Mouse (Mus musculus) forebrain, embryonic 10.5 days (tissue): ENCODE results near the gene Gm21974. TPM values are rescaled to one million over a fixed set of nuclear protein-coding genes. Genes with fewer than 3 reads are reported as not detected.
"Not testable (repeated sequence)": the region's sequence is repeated elsewhere in the genome, so short reads cannot be mapped to it uniquely, and the experiment has no call there.

Experiments
- DNase-seq: peaks from one replicate; pipeline ENCODE4 v3.0.0-alpha.2; 2017; ENCODE audit warnings: low spot score; ENCODE audit errors: extremely low spot score
- H3K27ac ChIP-seq: fragments of 300-500 bp; sonication (generic); 2 replicates; pipeline ENCODE4 v1.5.1; 2016; ENCODE audit warnings: mild to moderate bottlenecking
- H3K27me3 ChIP-seq: fragments of 300-500 bp; sonication (generic); 2 replicates; pipeline ENCODE4 v1.6.1; 2016; ENCODE audit warnings: mild to moderate bottlenecking; ENCODE audit not compliant: poor library complexity, severe bottlenecking
- H3K36me3 ChIP-seq: fragments of 300-500 bp; sonication (generic); replicated peaks from 2 replicates; pipeline ENCODE4 v1.6.1; 2016; ENCODE audit warnings: mild to moderate bottlenecking, moderate library complexity
- H3K4me1 ChIP-seq: fragments of 300-500 bp; sonication (generic); 2 replicates; pipeline ENCODE4 v1.6.1; 2016
- H3K4me3 ChIP-seq: fragments of 300-500 bp; sonication (generic); 2 replicates; pipeline ENCODE4 v1.5.1; 2016; ENCODE audit warnings: mild to moderate bottlenecking, moderate library complexity
- H3K9me3 ChIP-seq: fragments of 300-500 bp; sonication (generic); 2 replicates; pipeline ENCODE4 v1.6.1; 2016; ENCODE audit warnings: mild to moderate bottlenecking, moderate library complexity
- WGBS: fragments of 180-500 bp; shearing (Covaris S2); methylation state at CpG from one replicate; pipeline ENCODE4 v1.1.7; 2016; 5-methylcytosine and 5-hydroxymethylcytosine counted together
- polyA plus RNA-seq: library from polyadenylated mRNA; unstranded; fragments of >200 nt; fragmentation: Nextera tagmentation; extraction: Ambion mirVana; gene quantifications from 2 replicates; pipeline ENCODE4 v1.2.1, GENCODE M21; 2016

Gene Gm21974
- not detected in 2 replicates for polyA plus RNA-seq

DNA sequence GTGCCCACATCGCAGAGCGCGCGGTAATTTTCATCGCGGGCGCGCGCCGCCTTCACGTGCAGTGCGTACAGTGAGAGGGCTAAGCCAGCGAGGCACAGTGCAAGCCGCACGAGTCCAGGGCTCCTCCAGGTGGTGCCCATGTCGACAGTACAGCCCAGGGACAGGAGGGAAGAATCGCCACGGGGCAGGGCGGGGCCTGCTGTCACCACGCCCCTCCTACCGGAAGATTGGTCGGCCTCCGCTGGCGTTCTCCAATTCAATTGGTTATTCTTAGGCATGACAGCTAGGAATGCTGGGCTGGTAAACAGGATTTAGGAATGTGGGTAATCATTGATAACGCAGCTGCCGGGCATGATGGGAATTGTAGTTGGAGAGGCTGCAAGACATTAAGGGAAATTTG is at the start of gene Gm21974, which contains the start of gene Vkorc1:
Gene Gm21974, minus strand, starts transcription at position 13 of the 400 bp plus-strand sequence.
Gene Vkorc1, minus strand, starts transcription at position 176 of the 400 bp plus-strand sequence.
- under 1% methylated on average over 26 of the region's 26 CpGs for WGBS
- Histone ChIP-seq H3K4me1 (peaks cover 19% of the 10 kb centered on the region), H3K36me3 (peaks cover 31% of the 10 kb centered on the region), H3K27me3 (no peaks in the 10 kb centered on the region), H3K9me3 (no peaks in the 10 kb centered on the region), H3K27ac (peak within 1 kb of the TSS; percentile 78), H3K4me3 (peak within 1 kb of the TSS; percentile 60)
- DNase-seq = peak; percentile 90

DNA sequence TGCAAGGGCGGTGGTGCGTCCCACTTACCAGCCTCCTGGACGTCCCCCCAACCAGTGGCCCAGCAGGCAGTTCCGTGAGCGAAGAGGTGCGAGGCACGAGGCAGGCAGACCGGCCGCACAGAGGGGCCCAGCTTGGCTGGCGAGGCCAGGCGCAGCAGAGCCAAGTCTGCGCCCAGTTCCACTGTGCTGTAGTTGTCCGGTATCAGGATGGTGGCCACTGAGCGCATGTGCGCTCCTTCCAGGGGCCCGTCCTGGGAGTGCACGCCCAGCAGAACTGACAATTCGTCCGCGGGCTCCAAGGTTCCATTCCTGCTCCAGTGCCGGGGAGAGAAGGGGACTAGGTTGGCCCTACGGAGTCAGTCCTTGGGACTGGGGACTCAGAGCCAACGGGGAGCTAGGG is 49.4 kb upstream of the Gm21974 start:
- peaks cover 6% of the 10 kb centered on the region for H3K4me1 ChIP-seq
- DNase-seq = no peak
- H3K4me3 ChIP-seq = peak overlapping the region; percentile 20
- no peaks in the 10 kb centered on the region for H3K9me3 ChIP-seq
- no peak overlapping the region for H3K27ac ChIP-seq
- peaks cover 38% of the 10 kb centered on the region for H3K27me3 ChIP-seq
- H3K36me3 ChIP-seq = no peaks in the 10 kb centered on the region
- WGBS = 24% methylated on average over 23 of the region's 23 CpGs

DNA sequence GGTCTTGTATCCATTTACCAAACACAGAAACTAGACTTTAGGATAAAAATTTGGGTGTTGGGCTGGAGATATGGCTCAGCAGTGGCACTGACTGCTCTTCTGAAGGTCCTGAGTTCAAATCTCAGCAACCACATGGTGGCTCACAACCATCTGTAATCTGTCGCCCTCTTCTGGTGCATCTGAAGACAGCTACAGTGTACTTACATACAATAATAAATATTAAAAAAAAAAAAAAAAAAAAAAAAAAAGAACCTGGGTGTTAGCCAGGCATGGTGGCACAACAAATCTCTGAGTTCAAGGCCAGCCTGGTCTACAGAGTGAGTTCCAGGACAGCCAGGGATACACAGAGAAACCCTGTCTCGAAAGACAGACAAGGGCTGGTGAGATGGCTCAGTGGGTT is 46.8 kb upstream of the Gm21974 start:
- not testable (repeated sequence) for H3K4me1 ChIP-seq, DNase-seq, H3K27ac ChIP-seq, H3K36me3 ChIP-seq, H3K4me3 ChIP-seq, H3K9me3 ChIP-seq
- H3K27me3 ChIP-seq = peaks cover 38% of the 10 kb centered on the region
- WGBS = 57% methylated on average over 2 of the region's 2 CpGs

DNA sequence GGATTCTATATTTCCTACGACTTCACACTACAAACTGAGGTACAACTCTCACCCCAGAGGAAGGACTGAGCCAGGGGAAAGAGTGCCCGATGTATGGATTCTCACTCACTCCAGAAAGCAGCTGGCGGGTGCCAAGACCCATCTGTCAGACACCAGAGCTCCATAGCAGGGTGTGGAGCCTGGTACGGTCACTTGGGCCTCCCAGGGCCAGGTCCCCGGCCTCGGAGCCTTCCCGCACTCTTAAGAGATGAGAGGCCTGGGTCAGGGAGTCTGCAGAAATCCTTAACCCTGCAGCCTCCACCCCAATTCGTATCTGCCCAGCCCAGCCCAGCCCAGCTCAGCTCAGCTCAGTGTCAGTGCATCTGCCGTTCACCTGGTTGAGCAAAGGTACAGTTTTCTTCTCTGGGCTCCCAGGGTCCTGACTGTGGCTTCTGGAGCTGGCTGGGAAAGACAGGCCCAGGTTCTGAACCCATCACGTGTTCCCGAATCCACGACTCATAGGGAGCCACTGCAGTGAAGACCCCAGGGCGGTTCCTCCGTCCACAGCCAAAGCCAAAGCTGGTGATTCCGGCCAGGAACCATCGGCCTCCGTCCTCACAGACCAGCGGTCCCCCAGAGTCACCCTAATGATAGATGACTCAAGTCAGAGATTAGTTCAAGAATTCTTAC is 41.1 kb upstream of the Gm21974 start:
- Histone ChIP-seq H3K27ac (peak overlapping the region; percentile 89), H3K4me3 (peak overlapping the region; percentile 93), H3K36me3 (no peaks in the 10 kb centered on the region), H3K27me3 (peaks cover 8% of the 10 kb centered on the region), H3K4me1 (peaks cover 48% of the 10 kb centered on the region), H3K9me3 (no peaks in the 10 kb centered on the region)
- no peak for DNase-seq
- WGBS = 58% methylated on average over 18 of the region's 18 CpGs

DNA sequence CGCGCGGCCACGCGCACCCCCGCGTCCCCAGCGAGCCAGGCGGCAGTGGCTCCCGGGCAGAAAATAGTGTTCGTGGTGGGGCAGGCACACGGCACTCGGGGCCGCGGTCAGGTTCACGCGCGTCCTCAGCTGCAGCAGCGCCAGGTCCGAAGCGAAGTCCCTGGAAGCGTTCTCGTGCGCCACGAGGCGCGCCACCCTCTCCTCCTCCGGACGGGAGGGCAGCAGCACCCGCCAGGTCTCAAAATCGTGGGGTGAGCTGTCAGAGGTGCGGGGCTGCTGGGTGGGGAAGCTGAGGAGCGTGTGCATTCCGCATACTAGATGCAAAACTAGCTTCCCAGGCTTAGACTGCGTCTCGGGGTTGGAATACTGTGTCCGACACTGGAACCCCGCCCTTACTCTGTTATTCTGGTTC is 40.5 kb upstream of the Gm21974 start:
- H3K36me3 ChIP-seq = no peaks in the 10 kb centered on the region
- no peak for DNase-seq
- peaks cover 8% of the 10 kb centered on the region for H3K27me3 ChIP-seq
- peak overlapping the region; percentile 89 for H3K27ac ChIP-seq
- 1% methylated on average over 38 of the region's 38 CpGs for WGBS
- peaks cover 51% of the 10 kb centered on the region for H3K4me1 ChIP-seq
- H3K9me3 ChIP-seq = no peaks in the 10 kb centered on the region
- H3K4me3 ChIP-seq = peak overlapping the region; percentile 93

DNA sequence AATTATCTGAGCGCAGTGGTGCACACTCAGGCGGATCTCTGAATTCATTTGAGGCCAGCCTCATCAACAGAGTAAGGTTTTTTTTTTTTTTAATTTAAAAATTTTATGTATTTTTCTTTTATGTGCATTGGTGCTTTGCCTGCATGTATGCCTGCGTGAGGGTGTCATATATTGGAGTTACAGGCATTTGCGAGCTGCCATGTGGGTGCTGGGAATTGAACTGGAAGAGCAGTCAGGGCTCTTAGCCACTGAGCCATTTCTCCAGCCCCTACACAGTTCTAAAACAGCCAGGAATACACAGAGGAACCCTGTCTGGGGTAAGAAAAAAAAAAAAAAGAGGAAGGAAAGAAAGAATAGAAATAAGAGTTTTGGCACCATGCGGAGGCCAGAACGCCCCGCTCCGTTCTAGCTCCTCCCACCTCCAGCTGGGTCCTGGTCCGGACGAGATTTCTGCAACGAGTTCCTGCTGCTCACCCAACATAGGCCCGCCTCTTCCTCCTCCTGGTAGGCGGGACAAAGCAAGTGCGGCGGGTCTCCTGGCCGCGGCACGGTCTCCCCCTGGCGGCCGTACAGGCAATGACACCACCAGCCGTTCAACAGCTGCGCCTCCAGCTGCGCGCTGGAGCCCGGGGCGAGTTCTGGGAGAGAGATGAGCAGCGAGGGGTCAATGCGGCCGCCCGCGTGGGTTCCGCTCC is 39.9 kb upstream of the Gm21974 start:
- Histone ChIP-seq H3K4me3 (peak overlapping the region; percentile 93), H3K27ac (peak overlapping the region; percentile 89), H3K9me3 (no peaks in the 10 kb centered on the region), H3K36me3 (no peaks in the 10 kb centered on the region), H3K27me3 (peaks cover 14% of the 10 kb centered on the region), H3K4me1 (peaks cover 54% of the 10 kb centered on the region)
- peak; percentile 95 for DNase-seq
- 7% methylated on average over 32 of the region's 32 CpGs for WGBS

DNA sequence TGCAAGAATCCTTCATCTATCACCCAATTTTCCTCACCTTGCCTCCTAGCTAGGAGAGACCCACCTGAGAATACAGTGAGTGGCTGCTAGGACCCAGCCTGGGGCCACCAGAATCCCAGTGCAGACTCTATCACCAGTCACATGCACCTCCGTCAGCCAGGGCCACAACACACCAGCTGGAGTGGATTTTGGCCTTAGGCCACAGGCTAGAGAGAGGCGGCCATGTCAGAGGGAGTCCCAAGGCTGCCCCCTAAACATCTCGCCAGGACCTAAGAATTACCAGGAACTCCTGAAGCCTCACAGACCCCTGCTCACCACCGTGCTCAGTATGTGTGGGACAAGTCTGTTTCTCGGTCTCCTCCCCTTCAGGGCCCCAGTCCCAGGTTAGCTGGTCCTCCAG is 38.8 kb upstream of the Gm21974 start:
- Histone ChIP-seq H3K9me3 (no peaks in the 10 kb centered on the region), H3K4me1 (peaks cover 65% of the 10 kb centered on the region), H3K36me3 (no peaks in the 10 kb centered on the region), H3K4me3 (0 out of 2 replicates have a peak overlapping the region, but pooled peaks have one; percentile 93), H3K27ac (peak overlapping the region; percentile 89; the same call in 1 of the 2 replicates), H3K27me3 (peaks cover 25% of the 10 kb centered on the region)
- 85% methylated on average over 5 of the region's 5 CpGs for WGBS
- no peak for DNase-seq

DNA sequence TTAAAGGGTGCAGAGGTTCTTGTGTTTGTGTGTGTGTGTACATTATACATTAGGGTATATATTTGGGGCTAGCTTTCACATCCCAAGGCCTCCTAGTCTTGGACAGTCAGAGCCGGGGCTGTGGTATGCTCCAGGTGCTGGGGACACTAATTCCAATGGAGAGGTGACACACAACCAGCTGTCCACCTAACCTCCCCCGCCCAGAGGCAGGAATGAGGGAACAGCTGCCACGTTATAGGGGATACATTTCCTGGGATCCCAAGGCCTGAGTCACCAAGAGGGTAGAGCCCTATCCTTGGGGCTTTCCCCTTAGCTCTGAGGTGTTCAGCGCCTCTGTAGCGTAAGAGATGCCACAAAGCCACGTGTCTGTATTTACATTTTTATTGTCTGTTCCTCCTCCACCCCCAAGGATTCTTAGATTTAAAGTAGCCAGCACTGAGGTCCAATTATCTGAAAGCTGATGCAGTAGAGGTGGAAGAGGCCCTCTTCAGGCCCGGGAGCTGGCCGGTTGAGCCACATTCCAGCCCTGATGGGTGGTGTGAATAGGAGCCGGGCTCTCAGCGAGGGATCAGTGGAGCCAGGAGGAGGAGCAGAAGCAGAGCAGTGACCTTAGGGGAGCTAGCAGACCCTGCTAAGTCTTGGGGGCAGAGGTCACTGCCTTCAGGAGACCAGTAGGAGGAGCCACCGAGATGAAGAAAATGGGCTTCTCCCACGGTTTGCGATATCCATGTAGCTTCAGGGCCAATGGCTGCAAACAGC is 37.2 kb upstream of the Gm21974 start:
- DNase-seq = peak; percentile 36
- no peak overlapping the region; the same call in 1 of the 2 replicates for H3K4me3 ChIP-seq
- H3K27ac ChIP-seq = peak overlapping the region; percentile 68
- 9% methylated on average over 13 of the region's 13 CpGs for WGBS
- peaks cover 6% of the 10 kb centered on the region; the same call in 1 of the 2 replicates for H3K36me3 ChIP-seq
- no peaks in the 10 kb centered on the region for H3K9me3 ChIP-seq
- H3K27me3 ChIP-seq = peaks cover 39% of the 10 kb centered on the region
- H3K4me1 ChIP-seq = peaks cover 74% of the 10 kb centered on the region

DNA sequence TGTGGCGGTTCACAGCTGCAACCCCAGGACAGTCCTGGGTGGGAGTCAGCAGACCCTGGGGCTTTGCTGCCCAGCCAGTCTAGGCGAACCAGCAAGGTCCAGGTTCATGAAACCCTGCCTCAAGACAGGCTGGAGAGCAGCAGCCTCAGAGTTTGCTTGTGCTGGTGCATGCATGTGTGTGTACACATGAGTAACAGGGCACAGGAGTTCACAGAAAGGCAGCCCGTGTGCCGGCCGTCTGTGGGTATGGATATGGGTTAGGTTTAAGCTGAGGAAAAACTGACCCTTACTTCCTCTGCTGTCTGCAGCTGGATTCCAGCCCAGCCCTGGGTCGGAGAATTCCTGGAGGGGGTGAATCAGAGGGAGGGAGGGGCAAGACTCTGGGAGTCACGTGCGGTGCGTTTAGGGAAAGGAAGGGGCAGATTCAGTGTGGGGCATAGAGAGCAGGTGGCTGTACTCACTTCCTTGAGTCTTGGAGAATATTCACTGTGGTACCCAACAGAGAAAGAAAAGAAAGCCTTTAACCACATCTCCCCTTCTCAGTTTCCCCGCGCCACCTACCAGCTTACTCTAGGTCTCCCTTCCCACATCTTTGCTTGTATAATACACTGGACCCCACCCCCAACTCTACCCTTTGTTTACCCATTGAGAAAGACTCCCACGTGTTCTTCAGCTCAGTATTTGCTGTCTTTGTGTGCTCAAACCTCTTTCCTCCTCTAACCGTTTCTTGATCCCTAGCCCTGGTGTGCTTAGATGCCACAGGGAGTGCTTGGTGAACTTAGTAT is 36.3 kb upstream of the Gm21974 start:
- peaks cover 74% of the 10 kb centered on the region for H3K4me1 ChIP-seq

DNA sequence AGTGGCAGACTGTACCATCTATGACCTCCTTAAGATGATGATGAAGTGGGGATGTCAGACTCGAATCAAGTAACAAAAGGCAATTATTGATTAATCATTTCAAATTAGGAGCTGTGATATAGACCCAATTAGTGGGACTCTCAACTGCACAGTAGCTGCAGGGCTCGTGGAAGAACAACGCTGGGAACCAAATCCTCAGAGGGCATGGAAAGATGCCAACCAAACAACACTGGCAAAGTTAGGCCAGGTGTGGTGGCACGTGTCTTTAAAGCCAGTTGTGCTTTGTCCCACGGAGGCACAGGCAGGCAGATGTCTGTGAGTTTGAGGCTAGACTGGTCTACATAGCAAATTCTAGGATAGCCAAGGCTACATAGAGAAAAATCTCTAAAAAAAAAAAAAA is 35.4 kb upstream of the Gm21974 start:
- peaks cover 65% of the 10 kb centered on the region for H3K4me1 ChIP-seq
- no peak overlapping the region for H3K27ac ChIP-seq
- no peak for DNase-seq
- H3K9me3 ChIP-seq = no peaks in the 10 kb centered on the region
- H3K27me3 ChIP-seq = peaks cover 32% of the 10 kb centered on the region
- H3K36me3 ChIP-seq = peaks cover 21% of the 10 kb centered on the region
- WGBS = 87% methylated on average over 5 of the region's 5 CpGs
- no peak overlapping the region for H3K4me3 ChIP-seq

More for the DNA sequence above, 36.3 kb upstream of the Gm21974 start:
- peaks cover 12% of the 10 kb centered on the region for H3K36me3 ChIP-seq
- H3K9me3 ChIP-seq = no peaks in the 10 kb centered on the region
- no peak overlapping the region for H3K4me3 ChIP-seq
- peak overlapping the region; percentile 68 for H3K27ac ChIP-seq
- DNase-seq = no peak
- H3K27me3 ChIP-seq = peaks cover 37% of the 10 kb centered on the region
- 29% methylated on average over 13 of the region's 13 CpGs for WGBS

DNA sequence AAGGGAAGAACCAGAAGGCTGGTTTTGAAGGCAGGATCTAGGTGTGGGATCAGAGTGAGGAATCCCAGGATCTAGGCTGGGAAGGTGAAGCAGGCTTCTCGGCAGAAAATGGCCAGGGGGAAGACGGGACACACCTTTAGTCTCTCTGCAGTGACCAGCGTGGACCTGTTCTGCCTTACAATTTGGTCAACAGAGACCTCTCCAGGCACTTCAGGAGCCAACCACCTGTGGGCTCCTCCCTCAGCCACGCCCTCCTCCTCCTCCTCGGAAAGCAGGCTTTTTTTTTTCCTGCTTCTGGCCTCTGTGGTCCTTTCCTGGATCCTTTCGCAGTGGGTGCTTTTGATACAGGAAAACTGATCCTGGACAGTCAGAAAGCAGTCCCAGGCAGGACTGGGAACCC is 34.7 kb upstream of the Gm21974 start, which contains the start of gene Prss8:
Gene Prss8, minus strand, starts transcription at position 182 of the 400 bp plus-strand sequence.
- H3K27me3 ChIP-seq = peaks cover 32% of the 10 kb centered on the region
- peak within 1 kb of the TSS; percentile 62 for H3K27ac ChIP-seq
- peaks cover 28% of the 10 kb centered on the region for H3K36me3 ChIP-seq
- H3K9me3 ChIP-seq = no peaks in the 10 kb centered on the region
- 10% methylated on average over 6 of the region's 6 CpGs for WGBS
- peaks cover 61% of the 10 kb centered on the region for H3K4me1 ChIP-seq
- H3K4me3 ChIP-seq = peak within 1 kb of the TSS; percentile 42
- no peak for DNase-seq

DNA sequence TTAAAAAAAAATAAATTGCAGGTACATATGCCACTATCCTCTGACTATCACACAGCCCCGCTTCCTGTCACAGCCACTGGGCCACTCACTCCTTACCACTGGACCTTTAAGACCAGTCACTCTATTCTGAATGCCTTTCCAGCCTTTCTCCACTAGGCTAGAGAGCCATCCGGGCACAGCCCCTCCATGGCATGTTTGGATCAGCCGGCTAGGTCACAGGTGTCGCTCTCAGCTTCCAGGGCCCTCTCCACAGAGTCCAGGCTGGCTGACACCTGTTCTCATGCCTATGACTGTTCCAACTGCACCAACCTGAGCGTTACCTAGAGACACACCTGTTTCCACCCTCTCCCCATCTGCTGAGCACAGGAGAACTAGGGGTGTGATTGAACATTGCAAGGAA is 33.3 kb upstream of the Gm21974 start:
- Histone ChIP-seq H3K36me3 (peaks cover 41% of the 10 kb centered on the region), H3K4me1 (peaks cover 49% of the 10 kb centered on the region), H3K27ac (no peak overlapping the region), H3K9me3 (no peaks in the 10 kb centered on the region), H3K27me3 (peaks cover 32% of the 10 kb centered on the region), H3K4me3 (peak overlapping the region; percentile 42)
- DNase-seq = no peak
- 54% methylated on average over 5 of the region's 5 CpGs for WGBS
